Mouse (Mus musculus): Measurements from ENCODE around the gene Lipo3. TPM values are rescaled to one million over a fixed set of nuclear protein-coding genes. Genes with fewer than 3 reads are reported as not detected.
"Not testable (repeated sequence)": the region's sequence is repeated elsewhere in the genome, so short reads cannot be mapped to it uniquely, and the experiment has no call there.

Gene Lipo3
- total RNA-seq (2021), result 1 to 10 TPM; 5.4 to 5.5 TPM

DNA sequence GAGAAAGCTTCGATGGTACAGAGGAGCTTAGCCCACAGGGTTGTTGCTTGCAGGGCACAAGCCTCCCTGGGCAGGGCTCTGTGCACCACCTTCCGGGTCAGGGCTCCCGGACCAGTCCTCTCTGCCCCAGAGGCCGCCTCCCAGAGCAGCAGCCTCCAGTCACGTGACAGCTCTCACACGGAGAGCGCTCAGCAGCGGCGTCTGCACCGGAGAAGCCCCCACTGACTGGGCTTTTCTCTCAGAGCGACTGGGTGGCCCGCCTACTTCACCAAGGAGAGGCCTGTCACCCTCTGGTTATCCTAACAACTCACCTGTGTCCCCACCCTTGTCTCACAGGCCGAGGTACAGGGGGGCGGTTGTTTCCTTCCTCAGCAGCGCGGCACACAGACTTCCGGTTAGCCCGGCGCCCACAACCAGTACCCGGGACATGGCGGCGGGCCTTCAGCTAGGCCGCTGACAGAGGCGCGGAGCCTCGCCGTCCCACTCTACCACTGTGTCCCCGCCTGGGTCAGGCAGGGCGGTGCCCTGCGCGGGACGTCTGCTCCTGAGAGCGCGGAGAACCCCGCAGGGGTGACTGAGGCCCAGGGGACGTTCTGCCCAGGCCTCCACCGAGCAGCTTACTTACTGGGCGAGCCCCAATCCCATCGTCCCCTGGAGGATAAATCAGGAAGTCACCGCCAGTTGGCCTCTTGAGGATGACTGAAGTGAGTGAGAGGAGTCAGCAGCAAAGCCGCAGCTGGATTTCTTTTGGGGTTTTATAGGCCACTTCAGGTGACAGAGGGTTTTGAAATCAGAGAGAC lies at the start of gene Lipo3:
TSS of gene Lipo3 (minus strand) at position 665 of the 800 bp plus-strand sequence.
- peak; percentile 9 to 18 for DNase-seq (ENCODE audit: low spot score in 2 of 2)
- intact Hi-C loops (cut with DNase I), result not testable (repeated sequence)

DNA sequence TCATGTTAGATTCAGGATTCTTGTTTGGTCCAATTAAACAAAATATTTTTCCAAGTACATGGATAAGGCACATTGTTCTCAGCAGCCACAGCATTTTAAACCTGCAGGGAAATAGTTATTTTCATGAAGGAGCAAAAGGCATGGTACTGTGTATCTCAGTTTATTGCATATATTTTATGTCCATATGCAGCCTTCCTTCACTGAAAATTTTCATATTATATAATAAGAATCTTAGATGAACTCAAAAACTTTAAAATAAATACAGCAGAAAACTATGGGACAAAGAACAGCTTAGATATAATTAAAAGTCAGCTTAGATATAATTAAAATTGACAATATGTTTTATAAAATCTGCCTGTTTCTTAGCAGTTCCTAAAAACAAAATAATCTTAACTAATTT lies 25.6 kb upstream of the Lipo3 start, which contains the start of gene Lipo1:
TSS of gene Lipo1 (minus strand) at position 101 of the 400 bp plus-strand sequence.
- intact Hi-C loops (cut with DNase I); DNase-seq (ENCODE audit: low spot score in 2 of 2): not testable (repeated sequence)

DNA sequence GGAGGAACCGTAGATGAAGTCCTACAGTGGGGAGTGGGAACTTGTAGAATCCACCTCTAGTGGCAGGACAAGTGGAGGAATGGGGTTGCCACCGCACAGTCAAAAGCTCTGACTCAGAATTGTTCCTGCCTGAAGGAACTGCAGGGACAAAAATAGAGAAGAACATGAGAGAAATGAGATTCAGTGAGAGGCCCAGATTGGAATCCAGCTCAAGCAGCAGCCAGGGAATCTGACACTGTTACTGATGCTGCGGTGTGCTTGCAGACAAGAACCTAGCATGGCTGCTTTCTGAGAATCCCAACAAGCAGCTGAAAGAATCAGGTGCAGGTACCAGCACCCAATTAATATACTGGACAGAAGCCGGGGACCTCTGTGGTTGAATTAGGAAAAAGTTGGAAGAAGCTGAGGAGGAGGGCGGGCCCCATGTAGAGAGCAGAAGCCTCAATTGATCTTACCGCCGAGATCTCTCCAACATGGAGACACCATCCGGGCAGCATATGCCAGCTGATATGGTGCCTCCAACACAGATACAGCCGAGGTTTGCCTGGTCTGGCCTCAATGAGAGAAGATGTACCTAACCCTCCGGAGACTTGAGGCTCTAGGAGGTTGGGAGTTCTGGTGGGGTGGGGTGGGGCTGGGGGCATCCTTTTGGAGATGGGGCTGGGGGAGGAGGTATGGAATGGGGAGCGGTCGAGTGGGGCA lies 25.0 kb upstream of the Lipo3 start:
- intact Hi-C loops (cut with DNase I), result no loop called here

DNA sequence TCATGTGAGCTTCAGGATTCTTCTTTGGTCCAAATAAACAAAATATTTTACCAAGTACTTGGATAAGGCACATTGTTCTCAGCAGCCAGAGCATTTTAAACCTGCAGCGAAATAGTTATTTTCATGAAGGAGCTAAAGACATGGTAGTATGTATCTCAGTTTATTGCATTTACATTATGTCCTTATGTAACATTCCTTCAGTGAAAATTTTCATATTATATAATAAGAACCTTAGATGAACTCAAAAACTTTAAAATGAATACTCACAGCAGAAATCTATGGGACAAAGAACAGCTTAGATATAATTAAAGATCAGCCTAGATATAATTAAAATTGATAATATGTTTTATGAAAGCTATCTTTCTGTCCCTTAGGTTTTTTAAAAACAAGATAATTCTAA lies 10.5 kb downstream of the Lipo3 start, which contains the start of gene Lipo2:
TSS of gene Lipo2 (minus strand) at position 101 of the 400 bp plus-strand sequence.
- intact Hi-C loops (cut with DNase I), result not testable (repeated sequence)
- DNase-seq (ENCODE audit: low spot score in 2 of 2), result peak in 1 of 2 experiments; percentile 0

More for the DNA sequence above, 25.0 kb upstream of the Lipo3 start:
- peak; percentile 1 to 70 for DNase-seq (ENCODE audit: low spot score in 2 of 2)

DNA sequence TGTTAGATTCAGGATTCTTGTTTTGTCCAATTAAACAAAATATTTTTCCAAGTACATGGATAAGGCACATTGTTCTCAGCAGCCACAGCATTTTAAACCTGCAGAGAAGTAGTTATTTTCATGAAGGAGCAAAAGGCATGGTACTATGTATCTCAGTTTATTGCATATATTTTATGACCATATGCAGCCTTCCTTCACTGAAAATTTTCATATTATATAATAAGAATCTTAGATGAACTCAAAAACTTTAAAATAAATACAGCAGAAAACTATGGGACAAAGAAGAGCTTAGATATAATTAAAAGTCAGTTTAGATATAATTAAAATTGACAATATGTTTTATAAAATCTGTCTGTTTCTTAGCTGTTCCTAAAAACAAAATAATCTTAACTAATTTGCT lies 136.6 kb downstream of the Lipo3 start, which contains the start of gene Gm8978:
TSS of gene Gm8978 (minus strand) at position 101 of the 400 bp plus-strand sequence.
- DNase-seq (ENCODE audit: low spot score in 2 of 2); intact Hi-C loops (cut with DNase I): not testable (repeated sequence)

DNA sequence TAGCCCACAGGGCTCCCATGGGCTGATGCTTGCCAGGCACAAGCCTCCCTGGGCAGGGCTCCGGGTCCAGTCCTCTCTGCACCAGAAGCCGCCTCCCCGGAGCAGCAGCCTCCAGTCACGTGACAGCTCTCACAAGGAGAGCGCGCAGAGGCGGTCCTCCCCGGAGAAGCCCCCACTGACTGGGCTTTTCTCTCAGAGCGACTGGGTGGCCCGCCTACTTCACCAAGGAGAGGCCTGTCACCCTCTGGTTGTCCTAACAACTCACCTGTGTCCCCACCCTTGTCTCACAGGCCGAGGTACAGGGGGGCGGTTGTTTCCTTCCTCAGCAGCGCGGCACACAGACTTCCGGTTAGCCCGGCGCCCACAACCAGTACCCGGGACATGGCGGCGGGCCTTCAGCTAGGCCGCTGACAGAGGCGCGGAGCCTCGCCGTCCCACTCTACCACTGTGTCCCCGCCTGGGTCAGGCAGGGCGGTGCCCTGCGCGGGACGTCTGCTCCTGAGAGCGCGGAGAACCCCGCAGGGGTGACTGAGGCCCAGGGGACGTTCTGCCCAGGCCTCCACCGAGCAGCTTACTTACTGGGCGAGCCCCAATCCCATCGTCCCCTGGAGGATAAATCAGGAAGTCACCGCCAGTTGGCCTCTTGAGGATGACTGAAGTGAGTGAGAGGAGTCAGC lies 172.0 kb downstream of the Lipo3 start:
- intact Hi-C loops (cut with DNase I), result not testable (repeated sequence)
- peak; percentile 56 for DNase-seq (ENCODE audit: low spot score in 2 of 2)

DNA sequence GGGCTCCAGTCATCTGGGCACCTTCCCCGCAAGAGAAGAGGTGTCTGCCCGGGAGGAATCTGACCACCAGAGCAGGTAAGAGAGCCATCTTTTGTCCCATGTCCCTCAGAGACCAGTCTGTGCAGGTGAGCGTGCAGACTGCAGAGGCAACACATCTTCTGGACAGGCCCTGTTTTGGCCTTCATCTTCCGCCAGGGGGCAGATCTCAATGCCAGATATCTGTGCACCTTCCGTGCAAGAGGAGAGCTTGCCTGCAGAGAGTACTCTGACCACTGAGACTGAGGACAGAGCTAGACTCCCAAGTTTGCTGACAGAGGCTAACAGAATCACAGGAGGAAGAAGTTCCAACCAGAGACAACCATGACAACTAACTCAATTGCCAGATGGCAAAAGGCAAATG lies 193.2 kb downstream of the Lipo3 start:
- intact Hi-C loops (cut with DNase I); DNase-seq (ENCODE audit: low spot score in 2 of 2): not testable (repeated sequence)

DNA sequence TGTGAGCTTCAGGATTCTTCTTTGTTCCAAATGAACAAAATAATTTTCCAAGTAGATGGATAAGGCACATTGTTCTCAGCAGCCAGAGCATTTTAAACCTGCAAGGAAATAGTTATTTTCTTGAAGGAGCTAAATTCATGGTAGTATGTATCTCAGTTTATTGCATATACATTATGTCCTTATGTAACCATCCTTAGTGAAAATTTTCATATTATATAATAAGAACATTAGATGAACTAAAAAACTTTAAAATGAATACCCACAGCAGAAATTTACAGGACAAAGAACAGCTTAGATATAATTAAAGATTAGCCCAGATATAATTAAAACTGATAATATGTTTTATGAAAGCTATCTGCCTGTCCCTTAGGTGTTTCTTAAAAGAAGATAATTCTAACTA lies 244.1 kb downstream of the Lipo3 start, which contains the start of gene Lipo4:
TSS of gene Lipo4 (minus strand) at position 101 of the 400 bp plus-strand sequence.
- intact Hi-C loops (cut with DNase I), result no loop called here
- no peak for DNase-seq (ENCODE audit: low spot score in 2 of 2)

Small RNAs within 50 kb of the gene (microRNA-seq; reads per million reads assigned to microRNA genes)
- gene Gm27440, result 0 reads per million in 2 experiments

Other genes with a start within 250 kb of the Lipo3 start
- gene Lipo4, start 244.2 kb downstream of the Lipo3 start, total RNA-seq (2021), result under 1 TPM; 0.16 to 0.18 TPM
- not detected for gene Gm8978, start 136.7 kb downstream of the Lipo3 start, total RNA-seq (2021)
- gene Lipo2, start 10.6 kb downstream of the Lipo3 start, total RNA-seq (2021), result under 1 TPM; 0.23 to 0.25 TPM
- gene Lipo1, start 25.5 kb upstream of the Lipo3 start, total RNA-seq (2021), result not detected
- gene Lipf, start 199.2 kb upstream of the Lipo3 start, total RNA-seq (2021), result not detected
- gene Lipk, start 246.3 kb upstream of the Lipo3 start, total RNA-seq (2021), result not detected